Mouse (Mus musculus): ENCODE measurements at regions not wholly inside any gene's neighbourhood (a gene's known extent, or its start where the extent isn't known, plus 50 kb on each side); places are given as distances from the start of the nearest gene placed in this dataset.

- DNase-seq: peak; percentile 18 to 23
These were observed 91.2 kb upstream of the E2f7 start for GRCm38 (mm10) chr10:110654070-110654469.

- DNase-seq: no peak
These were observed 87.0 kb upstream of the E2f7 start for GRCm38 (mm10) chr10:110658153-110658695.

GRCm38 (mm10) chr10:110676503-110676902 lies 68.7 kb upstream of the E2f7 start:
- DNase-seq: no peak
